Mouse (Mus musculus) stomach, postnatal 0 days (tissue): Measurements from ENCODE around the gene Ppp1r27.

ENCODE experiments used
- CTCF ChIP-seq: IDR thresholded peaks from 2 replicates; pipeline ENCODE4 v1.5.1; 2016; ENCODE audit warnings: antibody characterized with exemption, low read depth, mild to moderate bottlenecking, moderate library complexity
- EP300 ChIP-seq: optimal IDR thresholded peaks from 2 replicates; pipeline ENCODE3; 2016; ENCODE audit warnings: antibody characterized with exemption

DNA sequence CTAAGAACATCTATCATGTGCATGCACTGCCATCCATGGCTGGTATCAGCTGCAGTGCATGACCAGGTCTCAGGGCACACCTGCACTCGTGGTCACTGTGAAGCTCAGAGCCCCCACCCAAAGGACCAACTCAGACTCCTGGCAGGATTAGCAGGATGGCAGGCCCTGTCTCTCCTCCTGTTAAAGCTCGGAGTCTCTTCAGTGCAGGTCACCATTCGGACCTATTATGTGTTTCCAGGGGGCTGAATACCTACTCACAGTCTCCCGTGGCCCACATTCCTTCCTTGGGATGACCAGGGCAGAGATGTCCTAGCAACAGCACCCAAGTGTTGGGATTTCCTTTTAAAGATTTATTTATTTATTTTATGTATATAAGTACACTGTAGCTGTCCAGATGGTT, 33.8 kb downstream of the Ppp1r27 start:
- TF ChIP-seq CTCF (no peak), EP300 (no peak)
